Mouse (Mus musculus) embryonic facial prominence, embryonic 11.5 days (tissue): ENCODE results near the gene Bend3. TPM values are rescaled to one million over a fixed set of nuclear protein-coding genes. Genes with fewer than 3 reads are reported as not detected.

ENCODE experiments used
- ATAC-seq: fragments of 200-750 bp; cut with Nextera tagmentation; replicated peaks from 2 replicates; pipeline ENCODE4 v1.8.0; 2017; ENCODE audit warnings: low read depth; ENCODE audit not compliant: insufficient number of reproducible peaks, low FRiP score, low TSS enrichment
- DNase-seq: peaks from one replicate; pipeline ENCODE4 v3.0.0-alpha.2; 2015; ENCODE audit warnings: low spot score
- H3K27ac ChIP-seq: fragments of 300-500 bp; sonication (generic); replicated peaks from 2 replicates; pipeline ENCODE4 v1.5.1; 2014; ENCODE audit warnings: mild to moderate bottlenecking, low read depth, low read length, control low read depth
- H3K27me3 ChIP-seq: fragments of 300-500 bp; sonication (generic); 2 replicates; pipeline ENCODE4 v1.6.1; 2014; ENCODE audit warnings: mild to moderate bottlenecking, low read length, moderate library complexity, mixed read lengths; ENCODE audit not compliant: control insufficient read depth, insufficient read depth
- H3K36me3 ChIP-seq: fragments of 300-500 bp; sonication (generic); replicated peaks from 2 replicates; pipeline ENCODE4 v1.6.1; 2014; ENCODE audit warnings: low read depth, mild to moderate bottlenecking, low read length, moderate library complexity, mixed read lengths; ENCODE audit not compliant: control insufficient read depth, insufficient read depth
- H3K4me1 ChIP-seq: fragments of 300-500 bp; sonication (generic); 2 replicates; pipeline ENCODE4 v1.6.1; 2014; ENCODE audit warnings: low read length, mixed read lengths; ENCODE audit not compliant: control insufficient read depth, insufficient read depth
- H3K4me2 ChIP-seq: fragments of 300-500 bp; sonication (generic); 2 replicates; pipeline ENCODE4 v1.6.1; 2014; ENCODE audit warnings: low read depth, mild to moderate bottlenecking, control low read depth, low read length, moderate library complexity
- H3K4me3 ChIP-seq: fragments of 300-500 bp; sonication (generic); 2 replicates; pipeline ENCODE4 v1.5.1; 2014; ENCODE audit warnings: low read depth, low read length, control low read depth
- H3K9ac ChIP-seq: fragments of 300-500 bp; sonication (generic); replicated peaks from 2 replicates; pipeline ENCODE4 v1.6.1; 2014; ENCODE audit warnings: mild to moderate bottlenecking, control low read depth, low read length
- H3K9me3 ChIP-seq: fragments of 300-500 bp; sonication (generic); replicated peaks from 2 replicates; pipeline ENCODE4 v1.6.1; 2016; ENCODE audit warnings: mild to moderate bottlenecking, low read length, inconsistent platforms, mixed read lengths; ENCODE audit not compliant: control insufficient read depth
- WGBS: fragments of 180-500 bp; shearing (Covaris S2); extraction: QIAGEN DNeasy Blood & Tissue Kit; methylation state at CpG from one replicate; pipeline ENCODE4 v1.1.7; 2014; 5-methylcytosine and 5-hydroxymethylcytosine counted together
- polyA plus RNA-seq: library from polyadenylated mRNA; unstranded; fragments of >200 nt; fragmentation: Nextera tagmentation; extraction: Ambion mirVana; gene quantifications from 2 replicates; pipeline ENCODE4 v1.2.1, GENCODE M21; 2014

The Bend3 gene
- polyA plus RNA-seq, 1 experiment from 2014 or later = 6.9 TPM

- Histone ChIP-seq H3K4me2 (peak within 1 kb of the TSS; percentile 37), H3K27me3 (no peaks in the 10 kb centered on the region), H3K36me3 (no peaks in the 10 kb centered on the region), H3K4me1 (no peaks in the 10 kb centered on the region), H3K27ac (0 out of 2 replicates have a peak within 1 kb of the TSS, but pooled peaks have one; percentile 8), H3K4me3 (peak within 1 kb of the TSS; percentile 91), H3K9ac (peak within 1 kb of the TSS; percentile 88), H3K9me3 (no peaks in the 10 kb centered on the region)
- DNase-seq = peak; percentile 96
- WGBS = under 1% methylated on average over 51 of the region's 56 CpGs
- ATAC-seq = peak; percentile 99
Observed at GRCm38 (mm10) chr10:43540442-43541152, 62.0 kb downstream of the Bend3 start, which contains the start of gene 1700021F05Rik. Gene 1700021F05Rik (minus strand): TSS chr10:43540994.

DNA sequence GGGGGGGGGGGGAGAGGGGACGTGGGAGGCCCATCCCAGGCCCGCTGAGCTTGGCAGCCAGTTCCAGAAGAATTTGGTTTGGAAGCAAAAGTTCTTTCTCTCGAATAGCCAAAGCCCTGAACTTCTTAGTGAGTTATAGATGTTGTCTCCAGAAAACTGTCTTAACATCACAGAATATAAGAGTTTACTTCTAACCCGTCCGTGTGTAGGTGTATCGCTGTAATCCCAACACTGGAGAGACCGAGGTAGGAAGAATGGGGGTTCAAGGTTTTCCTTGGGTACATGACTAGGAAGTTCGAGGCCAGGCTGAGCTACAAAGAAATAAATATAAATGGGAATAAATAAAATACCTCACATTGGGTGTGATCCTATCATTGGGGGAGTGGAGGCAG lies 62.5 kb downstream of the Bend3 start:
- no peaks in the 10 kb centered on the region for H3K9me3 ChIP-seq
- no peak overlapping the region for H3K27ac ChIP-seq
- H3K27me3 ChIP-seq = no peaks in the 10 kb centered on the region
- no peak overlapping the region; the same call in 1 of the 2 replicates for H3K9ac ChIP-seq
- peak overlapping the region; percentile 37; the same call in 1 of the 2 replicates for H3K4me2 ChIP-seq
- DNase-seq (no peak), ATAC-seq (peak; percentile 1; the same call in 1 of the 2 replicates)
- H3K4me1 ChIP-seq = no peaks in the 10 kb centered on the region
- no peaks in the 10 kb centered on the region for H3K36me3 ChIP-seq
- WGBS = 51% methylated on average over 7 of the region's 8 CpGs
- peak overlapping the region; percentile 91 for H3K4me3 ChIP-seq

GRCm38 (mm10) chr10:43549411-43549810 lies 70.8 kb downstream of the Bend3 start:
- no peak overlapping the region for H3K4me2 ChIP-seq
- no peak overlapping the region for H3K9ac ChIP-seq
- no peak overlapping the region for H3K27ac ChIP-seq
- no peak for ATAC-seq
- DNase-seq = peak; percentile 26
- H3K36me3 ChIP-seq = no peaks in the 10 kb centered on the region
- H3K4me1 ChIP-seq = no peaks in the 10 kb centered on the region
- H3K27me3 ChIP-seq = no peaks in the 10 kb centered on the region
- WGBS = 70% methylated on average over 5 of the region's 5 CpGs
- no peak overlapping the region for H3K4me3 ChIP-seq
- H3K9me3 ChIP-seq = no peaks in the 10 kb centered on the region

DNA sequence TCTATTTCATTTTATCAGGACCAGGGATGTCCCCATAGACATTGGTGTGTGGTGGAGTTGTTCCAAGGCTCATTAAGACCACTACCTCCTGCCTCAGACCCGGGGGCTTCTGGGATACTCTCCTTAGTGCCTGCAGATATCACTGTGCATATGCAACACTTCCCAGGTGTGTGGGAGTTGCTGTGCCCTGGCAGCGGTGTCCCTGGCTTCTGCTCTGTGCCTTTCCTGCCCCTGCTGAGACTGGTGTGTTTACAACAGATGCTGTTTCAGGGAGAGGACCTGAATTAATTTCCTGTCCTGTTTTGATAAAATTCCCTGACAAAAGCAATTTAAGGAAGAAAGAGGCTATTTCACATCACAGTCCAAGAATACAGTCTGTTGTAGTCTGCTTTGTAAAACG lies 72.3 kb downstream of the Bend3 start:
- no peaks in the 10 kb centered on the region for H3K9me3 ChIP-seq
- 33% methylated on average over 3 of the region's 3 CpGs for WGBS
- H3K9ac ChIP-seq = no peak overlapping the region
- DNase-seq = no peak
- no peaks in the 10 kb centered on the region for H3K4me1 ChIP-seq
- no peak overlapping the region for H3K4me2 ChIP-seq
- ATAC-seq = no peak
- no peak overlapping the region for H3K4me3 ChIP-seq
- H3K27ac ChIP-seq = no peak overlapping the region
- no peaks in the 10 kb centered on the region for H3K27me3 ChIP-seq
- no peaks in the 10 kb centered on the region for H3K36me3 ChIP-seq

DNA sequence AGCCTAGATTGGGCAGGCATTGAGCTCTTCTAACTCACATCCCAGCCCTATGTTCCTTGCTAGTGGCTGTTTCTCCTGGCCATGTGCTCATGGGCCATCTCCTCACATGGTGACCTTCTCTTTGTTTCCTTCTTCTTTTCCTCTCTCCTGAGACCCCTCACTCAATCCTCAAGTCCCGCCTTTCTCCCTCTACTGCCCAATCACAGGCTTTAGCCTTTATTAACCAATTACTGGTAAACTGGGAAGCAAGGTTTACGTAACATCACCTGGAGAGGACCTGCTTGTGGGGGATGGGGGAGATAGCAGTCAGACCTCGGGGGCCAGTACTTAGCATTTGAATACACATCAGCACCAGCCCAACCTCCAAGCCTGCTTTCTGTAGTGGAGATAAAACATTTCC lies 72.8 kb downstream of the Bend3 start:
- Histone ChIP-seq H3K9me3 (no peaks in the 10 kb centered on the region), H3K36me3 (no peaks in the 10 kb centered on the region), H3K4me1 (no peaks in the 10 kb centered on the region), H3K4me2 (no peak overlapping the region), H3K4me3 (no peak overlapping the region), H3K27ac (no peak overlapping the region), H3K9ac (no peak overlapping the region), H3K27me3 (no peaks in the 10 kb centered on the region)
- DNase-seq (no peak), ATAC-seq (no peak)
- 23% methylated on average over 3 of the region's 3 CpGs for WGBS

GRCm38 (mm10) chr10:43557630-43558165 lies 79.1 kb downstream of the Bend3 start:
- Histone ChIP-seq H3K27ac (no peak overlapping the region), H3K36me3 (no peaks in the 10 kb centered on the region), H3K9me3 (no peaks in the 10 kb centered on the region), H3K27me3 (no peaks in the 10 kb centered on the region), H3K4me2 (no peak overlapping the region), H3K9ac (no peak overlapping the region), H3K4me1 (no peaks in the 10 kb centered on the region), H3K4me3 (no peak overlapping the region)
- DNase-seq = no peak
- WGBS = 88% methylated on average over 5 of the region's 5 CpGs
- no peak for ATAC-seq

- Histone ChIP-seq H3K9ac (no peak overlapping the region), H3K27ac (no peak overlapping the region), H3K4me3 (no peak overlapping the region), H3K9me3 (no peaks in the 10 kb centered on the region), H3K4me1 (no peaks in the 10 kb centered on the region), H3K4me2 (no peak overlapping the region), H3K36me3 (no peaks in the 10 kb centered on the region), H3K27me3 (no peaks in the 10 kb centered on the region)
- 81% methylated on average over 11 of the region's 11 CpGs for WGBS
- ATAC-seq (no peak), DNase-seq (no peak)
Observed at GRCm38 (mm10) chr10:43559313-43559712, 80.7 kb downstream of the Bend3 start.

- no peak for DNase-seq
- 38% methylated on average over 2 of the region's 2 CpGs for WGBS
- H3K9ac ChIP-seq = no peak overlapping the region
- no peaks in the 10 kb centered on the region for H3K4me1 ChIP-seq
- H3K9me3 ChIP-seq = no peaks in the 10 kb centered on the region
- no peak overlapping the region for H3K4me3 ChIP-seq
- no peak overlapping the region for H3K4me2 ChIP-seq
- ATAC-seq = no peak
- no peaks in the 10 kb centered on the region for H3K36me3 ChIP-seq
- H3K27me3 ChIP-seq = no peaks in the 10 kb centered on the region
- H3K27ac ChIP-seq = no peak overlapping the region
Observed at GRCm38 (mm10) chr10:43560765-43561164, 82.1 kb downstream of the Bend3 start.
